Mouse (Mus musculus) ES-E14 (cell line): ENCODE data around the gene Efna2. TPM values are rescaled to one million over a fixed set of nuclear protein-coding genes. Genes with fewer than 3 reads are reported as not detected.

ENCODE experiments used
- DNase-seq: peaks from one replicate; pipeline ENCODE4 v3.0.0-alpha.2; 2013; ENCODE audit warnings: low read depth, low spot score
- H3K27ac ChIP-seq: 2 replicates; pipeline ENCODE4 v1.5.1; 2012; ENCODE audit warnings: low read depth, mild to moderate bottlenecking, low read length, moderate library complexity, mixed read lengths; ENCODE audit not compliant: poor library complexity, insufficient read depth, severe bottlenecking
- H3K36me3 ChIP-seq: 2 replicates; pipeline ENCODE4 v1.6.1; 2012; ENCODE audit warnings: mild to moderate bottlenecking, low read length, moderate library complexity, mixed read lengths; ENCODE audit not compliant: control insufficient read depth, poor library complexity, insufficient read depth, severe bottlenecking
- H3K4me1 ChIP-seq, 2 experiments: fragments of 150-350 bp in 1 of 2; sonication (generic) in 1 of 2; 2 replicates each; pipeline ENCODE4 v1.6.1; 2012; ENCODE audit warnings: low read length in 2 of 2, mild to moderate bottlenecking in 1 of 2, mixed read lengths in 1 of 2; ENCODE audit not compliant: control insufficient read depth in 2 of 2, insufficient read depth in 2 of 2, poor library complexity in 1 of 2
- H3K4me3 ChIP-seq, 2 experiments: fragments of 150-350 bp in 1 of 2; sonication (generic) in 1 of 2; 2 replicates each; pipeline ENCODE4 v1.5.1; 2012; ENCODE audit warnings: low read length in 2 of 2, low read depth in 1 of 2, mild to moderate bottlenecking in 1 of 2, mixed read lengths in 1 of 2; ENCODE audit not compliant: insufficient read depth in 1 of 2, poor library complexity in 1 of 2, severe bottlenecking in 1 of 2
- H3K9ac ChIP-seq: 2 replicates; pipeline ENCODE4 v1.6.1; 2012; ENCODE audit warnings: low read depth, mild to moderate bottlenecking, low read length, mixed read lengths; ENCODE audit not compliant: poor library complexity, insufficient read depth, severe bottlenecking
- H3K9me3 ChIP-seq: fragments of 150-350 bp; sonication (generic); 2 replicates; pipeline ENCODE4 v1.6.1; 2012; ENCODE audit warnings: low read depth, mild to moderate bottlenecking, low read length; ENCODE audit not compliant: control insufficient read depth, insufficient read depth
- CHD2 ChIP-seq: IDR thresholded peaks from 2 replicates; pipeline ENCODE4 v1.6.1; 2014; ENCODE audit warnings: mild to moderate bottlenecking, low read depth, low read length, inconsistent platforms
- HCFC1 ChIP-seq: IDR thresholded peaks from 2 replicates; pipeline ENCODE4 v1.6.1; 2012; ENCODE audit warnings: low read length, inconsistent platforms, borderline replicate concordance; ENCODE audit not compliant: insufficient read depth
- MAFK ChIP-seq: IDR thresholded peaks from 2 replicates; pipeline ENCODE4 v1.6.1; 2014; ENCODE audit warnings: mild to moderate bottlenecking, low read depth, low read length, inconsistent platforms; ENCODE audit not compliant: insufficient read depth
- ZC3H11A ChIP-seq: IDR thresholded peaks from 2 replicates; pipeline ENCODE4 v1.6.1; 2012; ENCODE audit warnings: low read depth, mild to moderate bottlenecking, inconsistent platforms, low read length, borderline replicate concordance
- ZNF384 ChIP-seq: IDR thresholded peaks from 2 replicates; pipeline ENCODE4 v1.6.1; 2012; ENCODE audit warnings: low read depth, low read length, inconsistent platforms
- in situ Hi-C, 2 experiments: fragments of 600-800 bp; cut with MboI; formaldehyde crosslinking; loops; one replicate each; pipeline ENCODE4 v1.15.1; 2025; ENCODE audit warnings: low sequenced_read_pairs in 2 of 2, inconsistent platforms in 1 of 2; ENCODE audit not compliant: unreplicated experiment in 2 of 2
- total RNA-seq: library from RNA; depleted of rRNA; stranded (reverse); fragments of 300-350 nt; gene quantifications from 2 replicates; pipeline ENCODE4 v1.2.3, GENCODE M21; 2012

The Efna2 gene
- total RNA-seq, 1 experiment: 2.7 TPM

GRCm38 (mm10) chr10:80196167-80196566, 16.9 kb downstream of the Efna2 start:
- Histone ChIP-seq H3K4me3 (no peak overlapping the region), H3K36me3 (no peaks in the 10 kb centered on the region)

GRCm38 (mm10) chr10:80196778-80197581, 17.7 kb downstream of the Efna2 start:
- no peak overlapping the region for H3K27ac ChIP-seq
- H3K36me3 ChIP-seq: no peaks in the 10 kb centered on the region
- no peaks in the 10 kb centered on the region for H3K9me3 ChIP-seq
- H3K4me1 ChIP-seq: peaks cover 0 to 11% of the 10 kb centered on the region in 2 experiments; a peak in 2 of 4 replicates
- H3K9ac ChIP-seq: no peak overlapping the region
- no peak for TF ChIP-seq ZC3H11A
- no peak for TF ChIP-seq HCFC1
- TF ChIP-seq ZNF384: no peak
- no peak for TF ChIP-seq MAFK
- TF ChIP-seq CHD2: no peak
- no peak overlapping the region for H3K4me3 ChIP-seq
- in situ Hi-C loops: no loop called here
- DNase-seq: no peak

More at GRCm38 (mm10) chr10:80196167-80196566, 16.9 kb downstream of the Efna2 start:
- Histone ChIP-seq H3K27ac (no peak overlapping the region), H3K4me1 (peaks cover 0 to 12% of the 10 kb centered on the region in 2 experiments; a peak in 2 of 4 replicates), H3K9me3 (no peaks in the 10 kb centered on the region), H3K9ac (no peak overlapping the region)
- DNase-seq: no peak
- in situ Hi-C loops: no loop called here
- no peak for TF ChIP-seq ZC3H11A
- TF ChIP-seq ZNF384: no peak
- no peak for TF ChIP-seq CHD2
- no peak for TF ChIP-seq HCFC1
- no peak for TF ChIP-seq MAFK

GRCm38 (mm10) chr10:80199440-80200008, 20.2 kb downstream of the Efna2 start:
- no peaks in the 10 kb centered on the region for H3K9me3 ChIP-seq
- H3K36me3 ChIP-seq: no peaks in the 10 kb centered on the region
- H3K9ac ChIP-seq: no peak overlapping the region
- in situ Hi-C loops: no loop called here
- H3K4me1 ChIP-seq: peaks cover 2 to 10% of the 10 kb centered on the region in 2 experiments; a peak in 2 of 4 replicates
- no peak overlapping the region for H3K27ac ChIP-seq
- no peak overlapping the region for H3K4me3 ChIP-seq
- TF ChIP-seq CHD2 (no peak), MAFK (no peak), ZC3H11A (peak; percentile 54; the same call in 1 of the 2 replicates), HCFC1 (0 out of 2 replicates have a peak, but pooled peaks have one; percentile 32), ZNF384 (0 out of 2 replicates have a peak, but pooled peaks have one; percentile 44)
- peak; percentile 84 for DNase-seq

- Histone ChIP-seq H3K9me3 (no peaks in the 10 kb centered on the region), H3K9ac (no peak overlapping the region), H3K27ac (no peak overlapping the region), H3K36me3 (no peaks in the 10 kb centered on the region), H3K4me3 (no peak overlapping the region), H3K4me1 (peaks cover 2 to 14% of the 10 kb centered on the region in 2 experiments; a peak in 2 of 4 replicates)
- in situ Hi-C loops: no loop called here
- DNase-seq: no peak
- TF ChIP-seq ZNF384 (no peak), CHD2 (no peak), ZC3H11A (no peak)
Measured at GRCm38 (mm10) chr10:80200485-80200884, 21.2 kb downstream of the Efna2 start.
